Mouse (Mus musculus): ENCODE measurements at regions not wholly inside any gene's neighbourhood (a gene's known extent, or its start where the extent isn't known, plus 50 kb on each side); places are given as distances from the start of the nearest gene placed in this dataset.

- DNase-seq: no peak
Observed at GRCm38 (mm10) chr17:45863471-45864205, 130.0 kb upstream of the 1600014C23Rik start.

DNA sequence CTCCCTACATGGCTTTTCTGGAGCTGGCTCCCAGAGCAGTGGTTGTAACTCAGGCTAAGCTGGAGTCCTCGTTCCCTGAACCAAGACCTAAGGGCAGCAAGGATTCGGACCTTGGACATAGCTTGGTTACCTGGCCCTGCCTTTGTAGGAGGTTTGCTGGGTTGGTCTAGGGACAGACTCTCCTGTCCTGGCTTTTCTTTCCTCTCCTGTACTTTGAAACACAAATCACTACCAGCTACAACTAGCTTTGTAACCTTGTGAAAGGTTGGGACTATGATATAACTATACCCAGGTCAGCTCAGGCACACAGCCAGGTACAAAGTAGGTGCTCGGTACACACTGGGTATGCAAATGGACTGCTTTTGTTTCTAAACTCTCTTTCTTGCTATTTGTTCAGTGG lies 129.4 kb upstream of the 1600014C23Rik start:
- DNase-seq: no peak

DNA sequence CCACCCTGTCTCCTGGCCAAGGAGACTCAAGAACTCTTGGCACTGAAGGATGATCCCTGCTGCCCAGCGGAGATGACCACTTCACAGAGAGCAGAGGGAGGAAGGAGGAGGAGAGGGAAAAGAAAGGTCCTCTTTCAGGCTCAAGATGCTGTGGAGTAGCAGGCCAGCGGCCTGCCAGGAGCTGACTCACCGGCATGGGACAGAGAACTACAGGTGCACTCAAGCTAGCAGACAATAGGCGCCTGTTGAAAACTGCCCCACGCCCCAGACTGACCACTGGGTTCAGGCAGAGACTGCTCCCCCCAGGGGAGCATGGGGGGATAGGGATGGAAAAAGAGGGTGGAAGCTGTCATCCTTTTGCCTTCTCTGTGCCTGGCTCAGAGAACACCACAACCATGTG lies 125.8 kb upstream of the 1600014C23Rik start:
- peak; percentile 12 for DNase-seq

DNA sequence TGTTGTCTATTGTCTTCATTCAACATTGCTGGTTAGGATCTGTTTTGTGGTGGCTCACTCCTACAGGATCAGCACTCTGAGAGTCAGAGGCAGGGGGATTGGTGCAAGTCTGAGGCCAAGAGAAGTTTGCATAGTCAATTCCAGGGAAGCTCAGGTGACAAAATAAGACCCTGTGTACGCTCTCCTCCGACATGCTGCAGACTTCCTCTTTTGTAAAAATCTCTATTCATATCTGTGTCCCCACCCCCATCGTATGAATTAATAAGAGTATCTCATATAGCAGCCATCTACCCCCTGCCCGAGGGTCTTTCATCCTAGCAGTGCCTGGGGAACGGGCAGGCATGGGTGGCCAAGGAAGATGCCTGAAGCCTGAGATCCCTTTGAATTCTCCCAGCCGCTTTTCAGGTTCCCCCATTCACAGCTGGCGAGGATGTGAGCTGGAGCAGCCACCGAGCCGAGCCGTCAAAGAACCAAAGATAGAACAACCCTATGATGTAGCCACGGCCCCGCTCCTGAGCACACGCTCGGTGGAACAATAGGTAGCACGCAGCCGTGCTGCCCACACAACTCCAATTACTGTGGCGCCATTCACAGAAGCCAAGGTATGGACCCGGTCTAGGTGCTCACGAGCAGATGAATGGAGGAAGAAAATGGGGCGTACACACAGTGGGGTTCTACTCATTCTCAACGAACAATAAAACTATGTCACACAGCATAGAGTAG lies 120.4 kb upstream of the 1600014C23Rik start:
- no peak for DNase-seq

DNA sequence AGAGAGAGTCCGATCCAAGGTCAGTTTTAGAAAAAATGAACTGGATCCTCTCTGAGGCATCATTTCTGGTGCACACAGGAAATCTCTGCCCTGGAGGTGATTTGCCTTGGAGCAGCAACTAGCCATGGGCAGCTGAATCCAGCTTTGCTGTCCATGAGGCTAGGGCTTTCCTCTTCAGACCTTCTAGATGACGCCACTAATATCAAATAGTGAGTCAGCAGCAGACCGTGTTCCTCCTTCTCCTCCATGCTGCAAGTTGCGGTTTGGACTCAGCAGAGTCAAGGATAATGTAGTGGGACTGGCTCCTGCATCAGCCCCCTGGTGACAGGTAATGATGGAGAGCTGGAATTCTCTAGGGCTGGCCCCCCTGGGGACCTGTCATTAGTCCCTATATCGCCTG lies 118.8 kb upstream of the 1600014C23Rik start:
- DNase-seq: no peak

DNA sequence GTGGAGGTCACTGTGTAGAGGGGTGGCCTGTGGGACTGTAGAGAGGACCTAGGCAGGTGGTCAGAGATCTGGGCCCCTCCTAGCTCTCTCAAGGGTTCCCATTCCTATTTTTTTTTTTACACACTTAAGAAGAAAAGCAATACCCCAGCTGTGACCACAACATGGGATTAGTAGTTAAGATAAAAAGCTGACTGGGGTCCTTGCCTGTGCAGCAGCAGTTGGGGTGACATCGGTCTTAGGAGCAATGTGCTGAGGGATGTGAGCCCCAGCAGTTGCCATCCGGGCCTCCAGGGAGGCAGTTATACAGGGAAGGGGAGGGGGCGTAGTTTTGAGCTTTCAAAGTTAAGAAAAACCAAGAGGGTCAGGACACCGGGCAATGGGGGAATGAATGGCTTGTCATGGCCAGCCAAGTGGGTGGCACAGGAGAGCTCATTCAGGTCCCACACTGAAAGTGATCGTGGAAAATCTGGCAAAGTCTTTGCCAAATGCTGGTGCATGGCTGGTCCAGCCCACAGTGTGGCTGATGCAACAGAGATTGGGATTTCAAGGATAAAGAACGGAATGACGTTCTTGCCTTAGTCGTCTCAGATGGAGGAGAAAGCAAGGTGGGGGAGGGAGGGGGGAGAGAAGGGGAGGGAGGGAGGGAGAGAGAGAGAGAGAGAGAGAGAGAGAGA lies 118.2 kb upstream of the 1600014C23Rik start:
- DNase-seq: no peak

- no peak for DNase-seq
Observed at GRCm38 (mm10) chr17:45850976-45851375, 117.3 kb upstream of the 1600014C23Rik start.

GRCm38 (mm10) chr17:45850174-45850573 lies 116.5 kb upstream of the 1600014C23Rik start:
- no peak for DNase-seq

DNA sequence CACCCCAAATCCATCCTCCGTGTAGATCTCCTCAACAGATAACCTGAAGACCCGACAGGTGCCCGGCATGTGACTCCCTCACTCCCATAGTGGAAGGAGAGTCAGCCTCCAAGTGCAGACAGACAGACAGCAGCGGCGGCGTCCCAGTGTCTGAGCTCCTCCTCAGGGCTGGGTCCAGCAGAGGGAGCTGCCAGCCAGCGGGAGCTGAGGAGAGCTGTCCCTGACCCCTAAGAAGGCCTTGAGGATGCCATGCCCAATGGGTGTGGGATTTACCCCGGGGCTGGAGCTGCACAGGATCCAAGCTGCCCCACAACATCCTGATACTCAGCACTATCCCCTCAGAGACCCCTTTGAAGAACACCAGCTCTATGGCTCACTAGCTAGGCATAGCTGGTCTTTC lies 115.0 kb upstream of the 1600014C23Rik start:
- peak; percentile 49 for DNase-seq

DNA sequence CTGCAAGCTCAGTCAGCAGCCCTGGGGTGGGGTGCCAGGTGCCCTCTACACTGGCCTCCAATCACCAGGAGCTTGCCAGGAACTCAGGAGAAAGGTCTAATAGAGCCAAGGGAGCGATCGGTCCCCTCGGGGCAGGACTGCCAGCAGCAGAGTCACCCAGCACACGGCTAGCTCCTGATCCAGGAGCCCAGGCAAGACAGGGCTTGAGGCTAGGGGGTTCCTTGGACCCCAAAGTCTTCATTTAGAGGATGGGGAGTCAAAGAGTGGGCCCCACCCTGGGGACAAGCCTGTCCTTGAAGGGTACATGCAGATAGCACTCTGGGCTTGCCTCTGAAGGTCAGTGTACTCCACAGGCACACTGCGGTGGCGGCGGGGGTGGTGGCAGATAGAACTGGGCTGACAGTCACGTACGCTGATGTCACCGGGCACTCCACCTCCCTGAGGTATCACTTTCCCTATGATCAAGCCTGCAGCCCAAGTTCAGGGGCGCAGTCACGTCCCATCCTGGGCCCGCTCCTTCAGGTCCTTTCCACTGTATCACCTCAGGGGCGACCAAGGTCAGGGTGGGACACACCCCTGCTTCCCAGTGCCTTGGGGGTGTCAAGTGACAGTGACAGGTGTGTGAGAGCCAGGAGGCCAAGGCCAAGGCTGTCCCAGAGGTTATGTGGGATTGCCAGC lies 114.2 kb upstream of the 1600014C23Rik start:
- DNase-seq: no peak

GRCm38 (mm10) chr17:45845832-45846231 lies 112.2 kb upstream of the 1600014C23Rik start:
- no peak for DNase-seq

- no peak for DNase-seq
Observed at GRCm38 (mm10) chr17:45836731-45837130, 103.1 kb upstream of the 1600014C23Rik start.

GRCm38 (mm10) chr17:45836253-45836652 lies 102.6 kb upstream of the 1600014C23Rik start:
- peak; percentile 41 for DNase-seq

DNA sequence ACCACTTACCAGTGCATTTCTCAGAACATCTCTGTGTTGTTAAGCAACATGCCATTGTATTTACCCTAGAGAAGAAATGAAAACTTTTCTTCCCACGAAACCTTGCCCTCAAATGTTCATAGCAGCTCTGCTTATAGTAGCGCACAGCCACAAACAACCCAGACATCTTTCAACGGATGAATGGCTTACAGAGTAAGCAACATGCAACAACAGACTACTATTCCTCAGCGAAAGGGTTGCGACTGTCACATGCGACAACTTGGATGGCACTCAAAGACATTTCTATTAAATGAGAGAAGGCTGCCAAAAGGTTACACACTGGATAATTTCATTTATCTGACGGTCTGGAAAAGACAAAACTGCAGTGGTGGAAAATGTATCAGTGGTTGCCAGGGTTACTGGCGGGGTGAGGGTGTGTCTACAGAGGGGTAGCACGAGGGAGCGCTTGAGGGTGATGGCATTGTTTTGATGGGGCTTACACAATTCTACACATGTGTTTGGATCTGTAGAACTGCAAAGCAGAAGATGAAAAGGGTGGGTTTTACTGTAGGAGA lies 101.0 kb upstream of the 1600014C23Rik start:
- DNase-seq: peak; percentile 55

GRCm38 (mm10) chr17:45830324-45830723 lies 96.7 kb upstream of the 1600014C23Rik start:
- no peak for DNase-seq

DNA sequence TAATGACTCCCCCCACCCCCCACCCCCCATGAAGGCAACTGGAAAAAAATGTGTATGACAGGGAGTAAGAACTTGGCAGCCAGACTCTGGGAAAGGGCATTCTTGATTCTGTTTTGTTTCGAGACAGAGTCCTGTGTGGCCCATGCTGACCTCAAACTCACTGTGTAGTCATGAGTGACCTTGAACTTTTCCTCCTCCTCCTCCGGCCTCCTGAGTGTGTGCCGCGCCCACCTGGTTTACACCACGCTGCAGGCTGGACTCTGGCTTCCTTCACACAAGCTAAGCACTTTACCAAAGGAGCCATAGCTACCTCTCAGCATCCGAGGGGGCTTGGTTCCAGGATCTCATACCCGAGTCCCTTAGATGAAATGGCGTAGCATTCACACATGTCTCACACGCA lies 95.9 kb upstream of the 1600014C23Rik start:
- no peak for DNase-seq

GRCm38 (mm10) chr17:45828843-45829242 lies 95.2 kb upstream of the 1600014C23Rik start:
- DNase-seq: no peak

GRCm38 (mm10) chr17:45828284-45828824 lies 94.7 kb upstream of the 1600014C23Rik start:
- no peak for DNase-seq

- DNase-seq: peak; percentile 46
Observed at GRCm38 (mm10) chr17:45824977-45825376, 91.3 kb upstream of the 1600014C23Rik start.

GRCm38 (mm10) chr17:45823501-45823900 lies 89.9 kb upstream of the 1600014C23Rik start:
- DNase-seq: no peak

DNA sequence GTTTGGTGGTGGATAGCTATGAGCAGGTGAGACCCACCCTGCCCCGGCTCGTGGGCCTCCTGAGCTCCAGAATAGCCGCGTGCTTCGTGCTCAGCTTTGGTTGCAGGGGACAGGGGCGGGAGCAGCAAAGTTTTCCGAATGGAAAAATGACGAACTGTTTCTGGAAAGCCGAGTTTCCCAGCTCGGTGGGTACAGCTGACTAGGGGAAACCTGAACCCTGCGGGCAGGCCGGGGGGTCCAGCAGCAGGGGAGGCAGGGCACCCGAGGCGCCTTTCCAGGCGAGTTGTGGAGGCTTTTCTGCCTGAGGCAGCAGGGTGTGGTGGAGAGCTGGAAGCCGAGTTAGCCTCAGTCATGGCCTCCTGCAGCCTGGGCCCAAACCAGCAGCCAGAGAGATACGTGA lies 88.8 kb upstream of the 1600014C23Rik start:
- no peak for DNase-seq

GRCm38 (mm10) chr17:45821356-45821755 lies 87.7 kb upstream of the 1600014C23Rik start:
- no peak for DNase-seq

DNA sequence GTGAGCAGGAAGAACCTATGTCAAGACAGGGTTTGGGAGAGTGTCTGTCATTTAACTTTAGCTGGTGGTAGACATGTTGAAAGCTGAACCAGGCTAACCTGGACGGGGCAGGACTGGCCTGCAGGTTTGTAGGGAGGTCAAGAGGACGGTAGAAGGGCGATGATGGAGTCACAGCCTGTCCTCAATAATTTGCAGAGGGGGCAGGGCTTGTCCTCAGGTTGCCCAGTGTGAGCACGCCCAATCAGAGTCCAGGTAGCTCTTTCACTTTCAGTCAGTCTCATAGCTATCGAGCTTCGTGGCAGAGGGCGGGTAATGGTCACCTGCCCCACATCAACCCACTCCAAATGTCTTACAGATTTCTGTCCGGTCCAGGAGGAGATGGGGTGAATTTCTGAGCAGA lies 85.5 kb upstream of the 1600014C23Rik start:
- no peak for DNase-seq

Data from retina, postnatal 1 day (tissue).